Mouse (Mus musculus): Measurements from ENCODE around the gene Sbf2. TPM values are rescaled to one million over a fixed set of nuclear protein-coding genes. Genes with fewer than 3 reads are reported as not detected.

The Sbf2 gene
- polyA plus RNA-seq, 1 experiment, result 30.0 TPM

DNA sequence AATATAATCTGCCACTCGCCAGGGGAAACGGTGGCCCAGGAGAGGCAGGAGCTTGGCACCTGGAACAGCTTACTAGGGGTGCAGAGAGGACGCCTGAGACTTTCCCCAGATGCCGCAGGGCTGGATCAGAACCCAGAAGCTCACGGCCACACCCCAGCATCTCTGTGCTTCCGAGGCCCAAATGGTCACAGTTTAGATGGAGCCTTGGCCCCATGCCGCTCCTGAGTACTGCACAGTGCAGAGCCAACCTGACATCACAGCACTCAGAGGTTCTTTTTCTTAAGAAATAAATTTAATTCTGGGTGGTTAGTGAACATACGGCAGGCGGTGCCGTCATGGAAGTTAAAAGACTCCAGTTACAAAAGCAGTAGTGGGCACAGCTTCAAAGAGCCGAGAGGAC lies 307.0 kb downstream of the Sbf2 start:
- no peak for DNase-seq (ENCODE audit: low spot score)

DNA sequence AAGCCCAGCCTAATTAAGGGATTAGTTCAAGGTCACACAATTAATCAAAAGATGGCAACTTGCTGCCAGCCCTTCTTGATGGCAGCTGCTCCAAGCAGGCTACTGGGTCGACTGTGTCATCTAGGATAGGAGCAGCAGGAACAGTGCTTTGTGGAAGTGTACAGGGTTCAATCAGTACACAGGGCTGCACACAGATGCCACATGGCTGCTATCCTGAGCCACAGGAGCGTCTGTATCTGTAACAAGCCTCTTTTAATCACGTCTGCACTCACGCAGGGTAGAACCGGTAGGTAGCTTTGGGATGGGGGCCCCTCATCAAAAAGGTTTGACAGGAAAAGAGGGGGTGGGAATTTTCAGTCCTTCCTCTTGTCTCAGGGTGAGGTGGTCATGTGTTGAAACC lies 308.4 kb downstream of the Sbf2 start:
- DNase-seq (ENCODE audit: low spot score), result no peak

DNA sequence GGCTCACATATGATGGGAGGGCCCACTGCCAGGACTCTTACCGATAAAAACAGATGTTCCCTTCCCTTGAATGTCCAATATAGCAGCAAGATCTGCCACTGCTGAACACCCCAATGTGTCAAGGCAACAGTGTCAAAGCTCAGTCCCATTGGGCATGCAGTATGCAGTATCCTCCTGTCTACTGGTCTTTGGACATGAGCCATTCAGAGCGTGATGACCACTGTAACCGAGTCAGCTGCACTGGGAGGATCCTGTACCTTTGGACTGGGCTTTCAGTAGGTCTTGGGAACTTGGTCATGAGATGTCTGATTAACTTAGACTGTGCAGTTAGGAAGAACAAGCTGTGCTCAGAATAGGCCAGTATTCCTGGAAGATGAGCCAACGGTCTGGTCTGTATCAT lies 309.2 kb downstream of the Sbf2 start:
- DNase-seq (ENCODE audit: low spot score), result no peak

DNA sequence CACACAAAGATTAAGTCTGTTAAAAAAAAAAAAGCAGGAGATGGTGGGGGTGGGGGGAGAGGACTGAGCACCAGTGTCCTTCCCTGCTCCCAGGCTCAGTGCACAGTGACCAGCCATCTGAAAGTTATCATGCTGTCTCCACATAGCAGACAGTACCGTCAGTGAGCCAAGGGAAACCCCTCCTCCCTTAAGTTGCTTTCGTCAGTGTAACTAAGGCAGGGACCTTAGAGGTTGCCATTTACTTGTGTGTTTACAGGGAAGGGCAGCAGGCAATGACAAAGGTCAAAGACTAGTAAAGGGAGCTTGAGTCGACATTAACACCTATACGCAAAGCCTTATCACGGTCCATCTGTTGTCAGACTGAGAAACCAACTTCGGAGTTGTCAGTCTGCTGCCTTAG lies 311.8 kb downstream of the Sbf2 start:
- no peak for DNase-seq (ENCODE audit: low spot score)

DNA sequence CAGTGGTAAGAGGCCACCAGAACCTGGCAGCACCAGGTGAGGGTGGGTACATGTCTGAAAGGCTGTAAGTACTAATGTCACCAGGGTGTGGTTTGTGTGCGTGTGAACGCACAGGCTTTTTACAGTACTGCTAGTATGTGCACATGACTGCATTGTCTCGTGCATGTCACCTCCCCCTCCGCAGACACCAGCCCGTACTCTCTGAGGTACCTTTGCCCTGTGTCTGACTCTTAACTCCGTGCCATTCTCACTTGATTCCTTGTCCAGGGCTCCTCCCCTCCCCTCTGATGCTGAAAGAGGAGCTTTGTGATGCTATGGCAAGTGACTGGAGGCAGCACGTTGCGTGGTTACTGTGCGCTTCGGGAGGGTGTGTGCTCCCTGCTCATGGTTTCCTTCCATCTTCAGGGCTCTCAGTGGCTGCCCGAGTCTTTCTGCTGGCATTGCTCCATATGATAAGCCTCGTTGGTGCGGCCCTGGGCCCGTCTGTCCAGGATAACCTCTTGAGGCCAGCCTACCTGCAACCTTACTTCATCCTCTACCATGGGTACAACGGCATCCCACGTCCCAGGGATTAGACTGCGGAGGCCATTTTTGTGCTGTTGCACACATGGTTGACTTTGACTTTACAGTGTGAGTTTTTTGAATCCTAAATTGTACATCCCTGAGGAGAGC lies 315.8 kb downstream of the Sbf2 start:
- DNase-seq (ENCODE audit: low spot score), result no peak

DNA sequence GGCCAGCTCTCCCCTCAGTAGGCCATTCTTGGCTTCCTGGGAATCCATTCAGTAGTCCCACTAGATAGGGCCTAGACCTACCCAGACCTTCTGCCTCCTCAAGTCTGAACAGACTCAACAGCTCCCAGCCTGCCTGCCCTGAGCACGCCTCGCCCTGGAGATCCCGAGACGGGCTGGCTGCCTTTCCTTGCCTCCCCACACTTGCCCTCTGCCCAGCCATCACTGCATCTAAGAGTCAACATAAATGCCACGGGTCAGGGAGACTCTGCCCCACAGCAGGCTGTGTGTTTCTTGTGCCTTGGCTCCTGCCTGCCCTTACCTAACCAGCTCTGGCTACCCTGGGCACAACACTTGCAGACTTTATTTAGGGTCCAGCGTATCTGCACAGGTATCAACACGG lies 316.6 kb downstream of the Sbf2 start:
- no peak for DNase-seq (ENCODE audit: low spot score)

DNA sequence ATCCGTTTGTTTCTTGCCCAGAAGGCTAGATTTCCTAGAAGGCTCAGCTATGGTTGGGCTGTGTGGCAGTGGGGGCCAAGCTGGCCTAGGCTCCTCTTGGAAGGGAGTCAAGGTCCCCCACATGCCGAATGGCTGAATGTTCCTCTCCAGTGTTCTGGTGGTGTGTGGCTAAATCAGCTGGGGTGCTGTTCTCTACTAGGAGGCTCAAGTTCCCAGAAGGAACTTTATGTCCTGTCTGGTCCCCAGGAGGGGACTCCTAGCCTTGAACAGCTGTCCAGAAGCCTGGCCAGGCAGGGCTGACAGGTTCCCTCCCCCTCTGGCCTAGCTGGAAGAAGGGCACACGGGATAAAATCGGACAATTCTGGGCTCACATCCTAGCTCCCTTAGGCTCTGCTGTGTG lies 317.1 kb downstream of the Sbf2 start:
- DNase-seq (ENCODE audit: low spot score), result no peak

DNA sequence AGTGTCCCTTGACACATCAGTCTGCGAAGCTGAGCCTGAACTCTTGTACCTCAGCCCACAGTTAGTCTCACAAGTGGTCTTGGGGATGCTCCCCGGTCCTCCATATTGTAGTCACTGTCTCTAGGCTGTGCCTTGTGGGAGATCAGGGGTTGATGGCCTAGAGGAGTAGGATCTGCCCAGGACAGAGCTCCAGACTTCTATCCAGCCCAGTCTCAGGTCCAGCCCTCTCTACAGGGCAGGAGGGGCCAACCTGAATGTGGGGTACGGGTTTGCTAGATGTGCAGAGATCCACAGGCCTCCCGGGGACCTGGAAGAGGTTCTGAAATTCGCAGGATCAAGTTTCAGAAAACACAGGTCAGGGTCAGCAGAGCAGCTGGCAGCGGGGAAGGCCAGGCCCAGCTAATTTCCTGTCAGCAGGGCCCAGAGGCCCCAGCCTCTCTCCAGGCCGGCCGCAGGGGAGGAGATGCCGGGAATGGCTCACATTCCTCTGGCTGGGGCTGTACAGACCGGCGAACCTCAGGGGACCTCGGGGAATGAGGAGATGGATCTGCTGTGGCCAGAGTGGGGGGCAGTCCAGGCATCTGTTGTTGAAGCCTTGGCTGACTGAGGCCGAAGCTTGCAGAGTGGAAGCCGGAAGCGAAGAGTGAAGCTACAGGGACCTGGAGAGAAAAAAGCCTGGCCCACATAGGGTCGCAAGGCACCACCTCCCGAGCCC lies 317.7 kb downstream of the Sbf2 start:
- DNase-seq (ENCODE audit: low spot score), result peak; percentile 35

DNA sequence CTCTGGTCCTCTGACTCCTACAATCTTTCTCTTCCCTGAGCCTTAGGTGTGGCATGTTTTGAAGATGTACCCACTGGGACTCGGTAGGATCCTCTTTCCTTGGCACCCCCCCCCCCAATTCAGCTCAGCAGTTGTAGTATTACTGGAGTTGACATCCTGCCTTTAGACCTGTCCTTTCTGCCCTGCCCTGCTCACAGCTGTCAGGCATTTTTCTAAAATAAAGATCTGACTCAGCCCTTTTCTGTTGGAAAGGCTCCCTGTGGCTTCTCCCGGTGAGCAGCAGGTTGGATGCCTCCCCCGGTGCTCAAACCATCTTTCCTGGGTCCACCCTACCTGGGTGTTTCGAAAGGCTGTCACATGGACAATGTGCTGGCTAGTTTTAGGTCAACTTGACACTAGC lies 325.1 kb downstream of the Sbf2 start:
- no peak for DNase-seq (ENCODE audit: low spot score)

DNA sequence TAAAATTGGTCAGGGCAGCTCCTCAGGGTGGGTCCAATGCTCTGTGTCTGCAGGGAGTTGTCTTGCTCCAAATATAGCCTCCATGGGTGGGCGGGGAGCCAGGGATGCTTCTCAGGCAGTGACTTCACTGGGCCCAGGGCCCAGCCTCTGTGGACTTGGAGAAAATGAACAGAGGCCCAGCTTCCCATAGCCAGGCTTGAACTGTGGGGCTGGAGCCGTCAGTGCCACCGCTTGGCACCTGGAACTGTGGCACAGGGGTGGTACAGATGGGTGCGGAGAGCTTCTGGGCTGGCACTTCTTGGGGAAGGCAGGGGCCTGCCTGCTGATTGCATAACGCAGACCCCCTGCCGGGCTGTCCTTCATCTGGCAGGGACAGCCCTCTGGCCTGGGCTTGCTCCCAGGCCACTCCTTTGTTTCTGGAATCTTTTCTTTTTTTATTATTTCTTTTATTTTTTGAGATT lies 326.0 kb downstream of the Sbf2 start:
- peak; percentile 41 for DNase-seq (ENCODE audit: low spot score)

DNA sequence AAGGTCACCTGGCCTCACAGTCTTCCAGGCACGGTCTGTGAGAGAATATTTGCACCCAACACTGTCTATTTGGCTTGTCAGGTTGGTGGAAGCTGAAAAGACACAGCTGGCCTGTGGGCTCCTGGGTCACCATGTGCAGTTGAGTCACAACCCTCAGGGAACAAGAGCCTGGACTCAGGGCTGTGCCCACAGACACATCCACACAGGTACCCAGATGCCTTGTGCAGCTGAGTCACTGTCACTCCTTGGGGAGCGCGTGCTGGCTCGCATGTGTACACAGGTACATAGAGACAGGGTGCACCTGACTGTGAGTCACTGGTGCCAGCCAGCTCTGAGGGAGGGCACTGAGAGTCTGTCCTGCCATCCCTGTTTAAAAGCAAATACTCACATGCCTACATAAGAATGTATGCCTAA lies 326.5 kb downstream of the Sbf2 start:
- peak; percentile 38 for DNase-seq (ENCODE audit: low spot score)

DNA sequence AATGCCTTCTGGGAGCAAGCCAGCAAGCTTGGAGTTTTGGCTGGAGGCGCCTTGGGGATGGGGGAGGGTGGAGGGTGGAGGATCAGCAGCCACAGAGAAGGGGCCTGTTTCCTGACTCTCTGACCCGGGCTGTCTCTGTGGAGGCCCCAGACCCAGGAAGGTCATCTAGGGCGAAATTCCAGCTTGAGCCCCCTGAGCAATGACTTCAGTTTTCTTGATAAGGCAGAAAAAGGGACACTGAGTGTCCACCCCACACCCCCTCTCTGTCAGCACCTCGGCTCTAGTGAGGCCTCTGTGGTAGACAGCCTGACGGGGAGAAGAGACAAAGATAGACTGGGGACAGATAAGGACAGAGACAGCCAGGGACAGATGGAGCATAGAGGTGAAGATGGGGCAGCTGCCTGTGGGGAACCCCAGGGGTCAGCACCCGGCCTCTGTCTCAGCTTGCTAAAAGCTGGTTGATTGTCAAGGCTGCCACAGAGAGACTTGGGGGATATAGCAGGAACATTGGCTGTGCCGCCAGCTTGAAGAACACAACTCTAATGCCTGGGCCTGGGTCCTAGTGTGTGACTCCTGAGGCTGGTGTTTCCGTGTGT lies 327.1 kb downstream of the Sbf2 start:
- DNase-seq (ENCODE audit: low spot score), result no peak

DNA sequence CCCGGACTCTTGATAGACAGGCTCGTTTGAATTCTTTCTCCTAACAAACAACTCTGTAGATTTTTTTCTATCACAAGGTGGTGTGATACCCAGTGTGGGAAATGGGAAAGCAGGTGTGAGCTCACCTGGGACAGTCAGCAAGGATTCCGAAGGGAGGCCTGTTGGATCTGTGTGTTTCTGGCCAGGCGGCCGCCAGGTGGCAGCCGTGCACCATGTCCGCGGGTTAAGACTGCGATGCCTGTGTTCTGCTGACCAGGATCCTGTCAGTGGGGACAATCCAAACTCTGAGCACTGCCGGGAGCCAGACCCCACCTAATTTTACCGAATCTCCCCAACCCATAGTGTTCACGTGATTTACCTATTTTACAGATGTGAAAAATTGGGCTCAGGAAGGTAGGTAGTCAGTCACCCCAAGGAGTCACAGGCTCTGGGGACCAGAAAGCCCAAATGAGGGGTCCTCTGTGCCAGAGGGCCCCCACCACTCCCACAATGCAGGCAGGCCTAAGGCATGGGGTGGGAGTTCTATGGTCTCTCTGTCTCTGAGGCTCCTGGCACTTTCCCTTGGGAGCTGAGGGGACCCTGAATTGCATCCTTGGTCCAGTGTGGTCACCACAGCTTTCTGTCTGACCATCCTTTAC lies 327.8 kb downstream of the Sbf2 start:
- DNase-seq (ENCODE audit: low spot score), result peak; percentile 79

DNA sequence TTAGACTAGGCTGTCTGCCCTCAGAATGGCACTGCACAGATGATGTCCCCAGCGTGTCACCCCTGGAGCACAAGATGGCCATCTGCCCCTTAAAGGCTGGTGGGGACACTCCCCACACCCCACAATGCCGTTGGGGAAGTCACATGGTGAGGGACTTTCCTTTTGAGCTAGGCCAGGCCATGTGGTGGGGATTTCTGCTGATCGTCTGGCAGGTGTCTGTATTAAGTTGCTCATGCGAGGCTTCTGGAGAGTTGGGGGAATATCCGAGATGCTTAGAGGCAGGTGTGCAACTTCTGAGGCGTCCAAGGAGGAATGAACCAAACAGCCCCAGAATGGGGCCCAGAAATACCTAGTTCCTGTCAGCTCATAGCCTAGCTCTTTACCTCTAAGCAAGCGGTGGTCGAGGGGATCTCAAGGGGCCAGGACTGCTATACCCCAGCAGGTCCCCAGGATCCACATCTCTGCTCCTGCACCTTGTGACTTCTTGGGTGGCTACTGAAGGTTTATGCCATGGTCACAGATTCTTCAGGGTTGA lies 328.5 kb downstream of the Sbf2 start:
- no peak for DNase-seq (ENCODE audit: low spot score)

DNA sequence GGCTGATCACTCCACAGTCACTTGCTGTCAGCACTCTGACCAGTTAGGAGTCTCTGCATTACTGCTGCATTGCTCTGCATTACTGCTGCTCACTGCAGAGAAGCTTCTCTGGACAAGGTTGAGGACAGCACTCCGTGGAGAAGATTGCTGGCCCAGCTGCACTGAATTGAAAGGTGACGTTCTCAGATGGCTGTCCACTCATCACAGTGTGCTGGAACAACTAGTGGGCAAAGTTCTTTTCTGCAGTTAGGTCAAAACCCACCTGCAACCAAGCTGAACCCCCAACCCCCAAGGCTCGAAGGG lies 328.9 kb downstream of the Sbf2 start:
- no peak for DNase-seq (ENCODE audit: low spot score)

DNA sequence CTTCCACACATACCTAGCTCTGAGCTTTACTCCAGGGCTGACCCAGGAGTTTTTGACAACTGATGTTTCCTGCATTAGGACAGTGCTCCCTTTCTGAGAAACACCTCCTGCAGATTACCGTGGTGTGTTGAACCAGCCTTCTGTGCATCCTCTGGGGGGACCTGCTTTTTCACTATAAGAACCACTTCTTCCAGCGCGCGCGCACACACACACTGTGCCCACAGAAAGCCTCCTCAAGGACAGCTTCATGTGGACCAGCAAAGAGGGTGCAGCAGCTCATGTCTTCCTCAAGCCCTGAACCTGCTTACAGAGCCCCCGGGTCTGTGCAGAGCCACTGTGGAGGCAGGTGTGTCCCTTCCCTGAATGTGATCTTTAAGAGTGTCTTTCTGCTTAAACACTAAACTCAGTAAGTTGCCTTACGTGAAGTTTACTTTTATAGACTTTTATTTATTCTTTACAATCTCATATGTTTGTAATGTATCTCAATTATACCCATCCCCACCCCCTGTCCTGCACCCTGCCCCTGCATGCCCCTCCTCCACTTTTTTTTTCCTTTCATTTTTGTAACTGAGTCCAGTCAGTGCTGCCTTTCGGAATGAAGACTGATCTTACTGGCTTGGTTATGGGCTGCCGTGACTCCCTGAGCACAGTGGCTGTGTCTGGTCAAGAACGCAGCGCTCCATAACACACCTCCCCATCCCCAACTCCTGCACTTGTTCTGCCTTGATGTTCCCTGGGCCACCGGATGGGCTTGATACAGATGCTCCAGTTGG lies 329.5 kb downstream of the Sbf2 start:
- no peak for DNase-seq (ENCODE audit: low spot score)

DNA sequence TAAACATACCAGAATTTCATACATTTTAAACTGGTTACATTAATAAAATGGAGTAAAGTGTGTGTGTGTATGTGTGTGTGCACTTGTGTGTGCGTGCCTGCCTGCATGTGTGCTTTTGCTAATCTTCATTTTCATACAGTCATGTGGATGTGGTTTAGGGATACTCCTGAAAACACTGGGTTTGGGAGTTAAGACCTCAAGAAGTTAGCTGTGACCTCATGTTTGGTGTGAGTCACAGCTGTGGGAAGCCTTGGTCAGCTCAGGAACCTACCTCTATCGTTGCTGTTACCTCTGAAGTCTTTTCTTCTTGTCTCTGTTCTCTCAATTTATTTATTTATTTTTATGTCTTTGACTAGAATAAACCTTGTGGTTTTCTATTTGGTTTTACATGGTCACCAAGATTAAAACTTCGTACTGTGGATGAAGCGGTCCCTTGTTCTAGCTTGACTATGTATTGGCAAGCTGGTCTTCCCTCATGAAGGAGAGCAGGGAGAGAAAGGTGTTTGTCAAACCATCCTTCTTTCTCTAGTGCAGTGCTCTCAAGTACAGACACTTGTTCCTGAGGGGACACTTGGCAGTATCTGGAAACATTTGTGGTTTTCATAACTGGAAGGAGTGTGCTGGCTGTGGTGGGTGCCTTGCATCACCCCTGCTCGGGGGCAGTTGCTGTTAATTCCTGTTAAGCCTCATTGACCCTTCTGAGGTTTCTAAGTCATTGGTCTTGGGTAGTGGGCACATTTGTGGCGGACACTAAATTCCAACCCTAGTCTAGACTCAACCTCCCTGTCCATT lies 331.0 kb downstream of the Sbf2 start:
- no peak for DNase-seq (ENCODE audit: low spot score)

DNA sequence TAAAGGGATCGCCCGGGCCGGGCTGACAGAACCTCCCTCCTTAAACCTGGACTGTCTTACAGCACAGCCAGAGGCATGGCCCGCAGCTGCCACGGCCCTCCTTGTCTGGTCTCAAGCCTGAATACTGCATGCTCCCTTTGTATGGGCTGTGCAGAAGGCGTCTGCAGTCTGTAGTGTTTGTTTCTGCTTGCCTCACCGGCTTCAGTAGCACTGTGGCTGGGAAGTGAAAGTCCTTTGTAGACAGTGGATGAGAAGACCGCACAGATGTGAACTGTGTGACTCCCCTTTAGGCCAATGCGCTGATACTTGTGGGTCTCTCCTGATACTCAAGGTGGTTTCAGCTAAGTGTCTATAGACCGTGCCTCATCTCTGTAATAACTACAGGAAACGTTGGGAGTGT lies 331.9 kb downstream of the Sbf2 start:
- no peak for DNase-seq (ENCODE audit: low spot score)

DNA sequence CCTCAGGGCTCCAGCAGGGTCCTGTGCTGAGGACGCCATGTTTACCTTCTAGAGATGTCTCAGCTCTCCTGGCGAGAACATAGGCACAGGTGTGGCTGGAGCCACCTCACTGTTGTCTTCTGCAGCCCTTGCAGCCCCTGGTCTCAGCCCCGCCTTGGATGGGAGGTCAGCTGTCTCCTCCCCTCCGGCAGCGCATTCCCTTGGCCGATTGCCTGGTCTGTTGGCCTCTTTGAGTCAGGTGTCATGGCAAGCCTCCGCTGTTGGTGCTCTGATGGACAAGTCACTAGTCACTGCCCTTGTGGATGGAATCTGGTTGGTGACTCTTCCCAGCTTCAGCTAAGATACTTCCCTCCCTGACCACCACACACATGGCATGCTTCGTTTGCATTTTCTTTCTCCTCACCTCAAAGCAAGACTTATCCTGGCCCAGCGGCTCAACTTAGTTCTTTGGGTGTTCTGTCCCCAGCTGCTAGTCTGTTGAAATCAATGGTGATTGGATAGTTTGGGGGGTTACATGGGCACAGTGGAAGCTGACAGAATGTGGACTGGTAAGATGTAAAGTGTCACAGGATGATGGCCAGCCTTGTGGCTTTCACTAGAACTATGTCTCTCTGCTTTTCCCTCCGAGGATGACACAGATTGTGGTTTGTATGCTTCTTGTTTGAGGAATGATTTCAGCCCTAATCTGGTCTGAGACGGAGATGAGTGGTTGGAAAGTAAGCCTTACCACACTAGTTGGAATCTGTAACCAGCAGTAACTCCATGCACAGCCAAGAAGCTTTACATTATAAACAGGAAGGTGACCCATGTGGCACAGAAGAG lies 333.1 kb downstream of the Sbf2 start:
- DNase-seq (ENCODE audit: low spot score), result no peak

DNA sequence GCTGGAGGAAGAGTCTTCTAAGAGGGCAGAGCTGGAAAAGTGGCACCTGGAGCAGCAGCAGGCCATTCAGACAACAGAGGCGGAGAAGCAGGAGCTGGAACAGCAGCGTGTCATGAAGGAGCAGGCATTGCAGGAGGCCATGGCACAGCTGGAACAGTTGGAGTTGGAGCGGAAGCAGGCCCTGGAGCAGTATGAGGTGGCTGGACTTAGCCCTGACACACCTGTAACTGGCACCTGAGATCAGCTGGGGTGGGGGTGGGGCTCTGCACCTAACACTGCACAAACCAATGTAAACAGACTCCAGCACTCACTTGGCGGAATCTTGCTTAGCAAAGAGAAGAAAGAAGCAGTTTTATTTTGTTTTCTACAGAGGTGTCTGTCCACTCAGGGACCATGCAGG lies 335.5 kb downstream of the Sbf2 start:
- no peak for DNase-seq (ENCODE audit: low spot score)

Measured in urinary bladder, adult 2 months (tissue).